Mouse (Mus musculus) lung, postnatal 10 days (tissue): Measurements from ENCODE around the gene Slc7a3.
"Not testable (repeated sequence)": the region's sequence is repeated elsewhere in the genome, so short reads cannot be mapped to it uniquely, and the experiment has no call there.

Source experiments
- DNase-seq: peaks from one replicate; pipeline ENCODE4 v3.0.0; 2021

Slc7a3 gene

GRCm38 (mm10) chrX:101085920-101086319 is at the start of gene Slc7a3:
Gene Slc7a3, minus strand, starts transcription at chrX:101086020.
- no peak for DNase-seq

- peak; percentile 54 for DNase-seq
Observed at GRCm38 (mm10) chrX:101131992-101132791, 46.4 kb upstream of the Slc7a3 start.

GRCm38 (mm10) chrX:101131001-101131400 is 45.2 kb upstream of the Slc7a3 start:
- DNase-seq, result peak; percentile 73

- DNase-seq, result no peak
Observed at GRCm38 (mm10) chrX:101128559-101128958, 42.7 kb upstream of the Slc7a3 start.

- DNase-seq, result peak; percentile 40
Observed at GRCm38 (mm10) chrX:101126977-101127376, 41.2 kb upstream of the Slc7a3 start.

- peak; percentile 39 for DNase-seq
Observed at GRCm38 (mm10) chrX:101126474-101126955, 40.7 kb upstream of the Slc7a3 start.

GRCm38 (mm10) chrX:101120546-101120945 is 34.7 kb upstream of the Slc7a3 start:
- DNase-seq, result no peak

GRCm38 (mm10) chrX:101085211-101085610 is 609 bp downstream of the Slc7a3 start:
- not testable (repeated sequence) for DNase-seq

- DNase-seq, result no peak
Observed at GRCm38 (mm10) chrX:101084192-101084591, 1.6 kb downstream of the Slc7a3 start.

GRCm38 (mm10) chrX:101065245-101065644 is 20.6 kb downstream of the Slc7a3 start:
- no peak for DNase-seq

GRCm38 (mm10) chrX:101063503-101063902 is 22.3 kb downstream of the Slc7a3 start:
- DNase-seq, result no peak

- DNase-seq, result no peak
Observed at GRCm38 (mm10) chrX:101059541-101059940, 26.3 kb downstream of the Slc7a3 start, which contains the start of gene Tex11. Gene Tex11, minus strand, starts transcription at chrX:101059667.
